In the genomic region with DNA sequence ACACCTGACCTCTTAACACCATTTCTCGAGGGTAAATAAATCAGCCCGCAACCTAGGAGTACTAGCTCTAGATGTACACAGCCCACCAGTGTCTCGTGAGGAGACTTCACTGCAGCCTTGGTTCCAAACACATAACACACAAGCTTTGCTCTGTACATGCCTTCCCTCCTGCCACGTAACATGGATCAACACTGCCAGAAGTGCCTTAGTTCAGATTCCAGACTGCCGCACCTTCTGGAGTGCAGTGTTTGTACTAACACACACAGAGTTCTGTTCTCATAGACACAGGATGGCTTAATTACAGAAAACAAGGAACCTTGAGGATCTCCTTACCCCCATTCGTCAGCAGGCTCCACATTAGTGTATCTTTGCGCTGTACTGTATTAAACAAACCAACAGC, we compare ENCODE assay signal across 21 mouse cellular contexts. TPM values are rescaled to one million over a fixed set of nuclear protein-coding genes. Genes with fewer than 3 reads are reported as not detected.
DNase-seq lines count a peak whose midpoint lies in the region; ATAC-seq and TF ChIP-seq lines count a peak whose summit lies in the region.
"Had no signal": no experiment of that assay in that cellular context is flagged by ENCODE, and none has a peak within 500 bp of the region (broad histone marks: within the 10 kb centered on the region; RNA-seq: fewer than 3 reads in every experiment).

No protein-coding gene starts in this region.

- TF ChIP-seq CTCF in forebrain, postnatal 0 days (IDR thresholded peaks at IDR 0.05; ENCODE audit: low read depth) = no peak

- H3K27ac ChIP-seq in forebrain, postnatal 0 days (ENCODE audit: low read depth, low read length) = no peak overlapping the region
- no peak overlapping the region for H3K27ac ChIP-seq in forebrain, embryonic 14.5 days (ENCODE audit: low read depth, low read length)
- H3K27ac ChIP-seq in kidney, embryonic 14.5 days (ENCODE audit: low read depth, low read length) = no peak overlapping the region
- H3K27ac ChIP-seq: embryonic facial prominence, embryonic 10.5 days; embryonic facial prominence, embryonic 12.5 days; forebrain, embryonic 13.5 days had no signal

- H3K4me3 ChIP-seq in forebrain, postnatal 0 days (ENCODE audit: low read depth, low read length) = no peak overlapping the region
- H3K4me3 ChIP-seq in forebrain, embryonic 14.5 days (ENCODE audit: low read depth, low read length) = no peak overlapping the region
- no peak overlapping the region for H3K4me3 ChIP-seq in kidney, embryonic 14.5 days (ENCODE audit: low read length)
- H3K4me3 ChIP-seq: embryonic facial prominence, embryonic 10.5 days; embryonic facial prominence, embryonic 12.5 days; forebrain, embryonic 13.5 days had no signal

- no peak overlapping the region for H3K4me2 ChIP-seq in forebrain, postnatal 0 days (ENCODE audit: low read depth)
- no peak overlapping the region for H3K4me2 ChIP-seq in forebrain, embryonic 14.5 days (ENCODE audit: low read length)
- H3K4me2 ChIP-seq in kidney, embryonic 14.5 days (replicated peaks; ENCODE audit: low read depth, low read length) = no peak overlapping the region
- H3K4me2 ChIP-seq: embryonic facial prominence, embryonic 12.5 days; forebrain, embryonic 13.5 days had no signal

- no peaks in the 10 kb centered on the region for H3K36me3 ChIP-seq in forebrain, postnatal 0 days (ENCODE audit: insufficient read depth)
- H3K36me3 ChIP-seq in forebrain, embryonic 14.5 days (ENCODE audit: control insufficient read depth, insufficient read depth, low read length) = peaks cover 15% of the 10 kb centered on the region
- peaks cover 16% of the 10 kb centered on the region for H3K36me3 ChIP-seq in kidney, embryonic 14.5 days (ENCODE audit: control insufficient read depth, insufficient read depth, low read length)

- DNase-seq in forebrain, postnatal 0 days = no peak
- no peak for DNase-seq in forebrain, embryonic 14.5 days (ENCODE audit: low spot score)
- no peak for DNase-seq in kidney, adult 18-20 months
- DNase-seq in lung, postnatal 36 days = peak; percentile 10
- DNase-seq in lung, postnatal 10 days = no peak
- DNase-seq in embryo, embryonic 10 days (ENCODE audit: low spot score) = no peak
- DNase-seq: adrenal gland, adult 2 months; adrenal gland, postnatal 10 days; adrenal gland, postnatal 25 days; B cell, adult 2 months; cerebellum, adult 11 months; cerebellum, adult 9-11 months; cerebellum, postnatal 14 days; cerebellum, postnatal 36 days had no signal

- H3K27me3 ChIP-seq in forebrain, postnatal 0 days (ENCODE audit: insufficient read depth, low read length) = no peaks in the 10 kb centered on the region
- no peaks in the 10 kb centered on the region for H3K27me3 ChIP-seq in forebrain, embryonic 14.5 days (replicated peaks; ENCODE audit: control insufficient read depth, insufficient read depth, low read length)
- no peaks in the 10 kb centered on the region for H3K27me3 ChIP-seq in kidney, embryonic 14.5 days (ENCODE audit: control insufficient read depth, insufficient read depth, low read length)
- H3K27me3 ChIP-seq: embryonic facial prominence, embryonic 12.5 days; forebrain, embryonic 13.5 days had no signal

- 0 out of 2 replicates have a peak, but pooled peaks have one; percentile 14 for ATAC-seq in forebrain, postnatal 0 days
- ATAC-seq in forebrain, embryonic 14.5 days = no peak
- no peak for ATAC-seq in kidney, embryonic 14.5 days (ENCODE audit: low FRiP score, low TSS enrichment)
- ATAC-seq: CD4-positive, CD25-positive, alpha-beta regulatory T cell, adult 4 months; forebrain, embryonic 13.5 days; forebrain, embryonic 16.5 days had no signal

- H3K9me3 ChIP-seq in forebrain, postnatal 0 days (ENCODE audit: low read length) = no peaks in the 10 kb centered on the region
- H3K9me3 ChIP-seq in forebrain, embryonic 14.5 days (replicated peaks; ENCODE audit: control insufficient read depth, low read length) = no peaks in the 10 kb centered on the region
- no peaks in the 10 kb centered on the region for H3K9me3 ChIP-seq in kidney, embryonic 14.5 days (ENCODE audit: control insufficient read depth, low read length)
- H3K9me3 ChIP-seq: embryonic facial prominence, embryonic 12.5 days had no signal

- H3K9ac ChIP-seq in forebrain, postnatal 0 days = no peak overlapping the region
- H3K9ac ChIP-seq in forebrain, embryonic 14.5 days (ENCODE audit: low read length) = no peak overlapping the region
- 0 out of 2 replicates have a peak overlapping the region, but pooled peaks have one; percentile 7 for H3K9ac ChIP-seq in kidney, embryonic 14.5 days (ENCODE audit: low read depth, low read length)
- H3K9ac ChIP-seq: embryonic facial prominence, embryonic 12.5 days; forebrain, embryonic 13.5 days had no signal

- WGBS in forebrain, postnatal 0 days = 79% methylated on average over 7 of the region's 7 CpGs
- 87% methylated on average over 7 of the region's 7 CpGs for WGBS in forebrain, embryonic 14.5 days
- WGBS in kidney, embryonic 14.5 days = 80% methylated on average over 7 of the region's 7 CpGs

- H3K4me1 ChIP-seq in forebrain, postnatal 0 days (ENCODE audit: insufficient read depth) = no peaks in the 10 kb centered on the region
- peaks cover 8% of the 10 kb centered on the region for H3K4me1 ChIP-seq in forebrain, embryonic 14.5 days (ENCODE audit: control insufficient read depth, insufficient read depth, low read length)
- H3K4me1 ChIP-seq in kidney, embryonic 14.5 days (ENCODE audit: control insufficient read depth, insufficient read depth, low read length) = peaks cover 9% of the 10 kb centered on the region; the same call in 1 of the 2 replicates

RNA-seq across cellular contexts. Expression of gene Prom1, which starts 6.1 kb away (rescaled TPM):
- 12.5 and 18.1 TPM in 2 replicates for total RNA-seq in forebrain, postnatal 0 days (2014; rRNA removed)
- 14.4 and 15.4 TPM in 2 replicates for polyA plus RNA-seq in forebrain, postnatal 0 days (2015; fragmentation: Nextera tagmentation; extraction: Ambion mirVana)
- 47.3 and 52.4 TPM in 2 replicates for polyA plus RNA-seq in forebrain, embryonic 14.5 days (2014; fragmentation: Nextera tagmentation; extraction: Ambion mirVana)
- 50.9 and 90.6 TPM in 2 replicates for polyA plus RNA-seq in kidney, embryonic 14.5 days (2014; fragmentation: Nextera tagmentation; extraction: Ambion mirVana)
- total RNA-seq: MEL had no signal
